Mouse (Mus musculus): ENCODE results near the gene Fam241b. TPM values are rescaled to one million over a fixed set of nuclear protein-coding genes. Genes with fewer than 3 reads are reported as not detected.

Gene Fam241b
- polyA plus RNA-seq, 1 experiment from 2014 or later = 16.2 TPM

DNA sequence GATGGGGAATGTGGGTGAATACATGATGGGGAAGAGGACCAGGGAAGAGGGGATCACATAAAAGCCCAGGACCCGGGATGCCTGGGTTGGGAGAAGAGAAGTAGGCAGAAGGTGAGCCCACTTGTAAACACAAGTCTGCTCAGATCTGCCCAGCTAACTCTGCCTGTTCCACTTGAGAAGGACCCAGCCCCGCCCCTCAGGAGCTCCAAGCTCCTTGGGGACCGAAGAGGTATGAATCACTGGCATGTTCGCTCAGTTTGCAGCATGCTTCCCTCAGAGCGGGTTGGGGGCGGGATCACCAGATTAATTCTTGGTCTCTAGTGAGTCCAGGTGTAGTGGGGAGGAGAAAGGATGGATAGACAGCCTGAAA, 32.5 kb downstream of the Fam241b start:
- H3K36me3 ChIP-seq (ENCODE audit: control insufficient read depth, insufficient read depth, low read length) = no peaks in the 10 kb centered on the region
- peak; percentile 47; the same call in 1 of the 2 replicates for ATAC-seq (ENCODE audit: low read depth)
- no peak overlapping the region for H3K27ac ChIP-seq (ENCODE audit: low read length)
- peak overlapping the region; percentile 76; the same call in 1 of the 2 replicates for H3K9ac ChIP-seq (ENCODE audit: low read length)
- peak overlapping the region; percentile 92 for H3K4me2 ChIP-seq (ENCODE audit: low read depth, low read length)
- H3K27me3 ChIP-seq (ENCODE audit: control insufficient read depth, insufficient read depth, low read depth, low read length) = peaks cover 15% of the 10 kb centered on the region
- peak overlapping the region; percentile 63 for H3K4me3 ChIP-seq (ENCODE audit: low read length)
- H3K9me3 ChIP-seq (ENCODE audit: control insufficient read depth, low read length) = no peaks in the 10 kb centered on the region
- no peaks in the 10 kb centered on the region for H3K4me1 ChIP-seq (replicated peaks; ENCODE audit: control insufficient read depth, insufficient read depth, low read length)
- WGBS = 30% methylated on average over 6 of the region's 6 CpGs

DNA sequence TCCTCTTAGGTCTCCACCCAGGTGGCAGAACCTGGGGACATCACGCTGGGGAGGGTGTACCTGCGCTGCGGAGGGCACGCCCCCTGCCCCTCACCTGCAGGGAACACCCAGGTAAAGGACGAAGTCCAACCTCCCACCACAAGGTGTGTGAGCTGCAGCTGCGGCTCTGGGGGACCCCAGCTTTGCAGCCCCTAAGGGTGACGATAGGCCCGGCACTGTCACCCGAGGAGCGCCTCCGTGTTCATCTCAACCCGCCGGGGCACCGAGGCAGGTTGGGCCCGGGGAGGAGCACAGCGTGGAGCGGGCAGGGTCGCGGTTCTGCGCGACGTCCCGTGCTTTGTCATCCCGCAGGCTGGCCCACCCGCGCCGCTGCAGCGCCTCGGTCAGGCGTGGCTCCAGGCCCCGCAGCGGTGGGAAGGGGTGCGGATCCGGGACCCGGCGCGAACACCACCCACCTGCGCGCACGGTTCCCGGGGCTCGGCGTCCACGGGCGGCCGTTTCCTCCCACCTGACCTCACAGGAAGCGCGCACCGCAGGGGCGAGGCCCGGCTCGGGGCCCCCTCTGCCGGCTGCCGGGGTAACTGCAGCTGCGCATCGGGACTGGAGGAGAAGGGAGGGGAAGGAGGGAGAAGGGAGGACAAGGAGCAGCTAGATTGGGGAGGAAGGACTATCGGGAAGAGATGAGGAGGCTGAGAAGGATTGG, 33.1 kb downstream of the Fam241b start:
- peak; percentile 87 for ATAC-seq (ENCODE audit: low read depth)
- Histone ChIP-seq H3K4me2 (ENCODE audit: low read depth, low read length) (peak overlapping the region; percentile 92), H3K27ac (ENCODE audit: low read length) (no peak overlapping the region), H3K9me3 (ENCODE audit: control insufficient read depth, low read length) (no peaks in the 10 kb centered on the region), H3K9ac (ENCODE audit: low read length) (peak overlapping the region; percentile 76), H3K4me3 (ENCODE audit: low read length) (peak overlapping the region; percentile 63), H3K4me1 (replicated peaks; ENCODE audit: control insufficient read depth, insufficient read depth, low read length) (no peaks in the 10 kb centered on the region), H3K27me3 (ENCODE audit: control insufficient read depth, insufficient read depth, low read depth, low read length) (peaks cover 15% of the 10 kb centered on the region), H3K36me3 (ENCODE audit: control insufficient read depth, insufficient read depth, low read length) (no peaks in the 10 kb centered on the region)
- WGBS = 1% methylated on average over 57 of the region's 57 CpGs

DNA sequence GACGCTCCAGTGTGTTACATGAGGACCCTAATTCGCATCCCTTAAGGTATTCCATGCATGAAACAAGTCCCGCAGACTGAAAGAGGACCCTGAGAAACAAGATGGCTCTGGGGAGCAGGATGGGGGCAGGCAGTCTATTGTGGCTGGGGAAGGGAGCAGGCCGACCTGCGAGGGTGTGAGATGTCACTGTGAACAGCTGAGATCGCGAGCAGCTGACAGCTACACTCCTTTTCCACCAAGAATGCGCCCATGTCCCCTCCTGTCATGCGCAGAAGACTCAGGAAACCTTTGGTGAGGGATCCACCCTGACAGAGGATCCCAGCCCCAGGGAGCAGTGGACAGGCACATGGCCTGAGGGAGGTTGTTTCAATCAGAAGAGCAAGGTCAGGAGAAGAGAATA, 36.7 kb downstream of the Fam241b start:
- no peak for ATAC-seq (ENCODE audit: low read depth)
- WGBS = 58% methylated on average over 9 of the region's 9 CpGs
- Histone ChIP-seq H3K4me2 (ENCODE audit: low read depth, low read length) (no peak overlapping the region), H3K4me1 (replicated peaks; ENCODE audit: control insufficient read depth, insufficient read depth, low read length) (no peaks in the 10 kb centered on the region), H3K4me3 (ENCODE audit: low read length) (no peak overlapping the region), H3K9me3 (ENCODE audit: control insufficient read depth, low read length) (no peaks in the 10 kb centered on the region), H3K36me3 (ENCODE audit: control insufficient read depth, insufficient read depth, low read length) (no peaks in the 10 kb centered on the region), H3K9ac (ENCODE audit: low read length) (no peak overlapping the region), H3K27ac (ENCODE audit: low read length) (no peak overlapping the region), H3K27me3 (ENCODE audit: control insufficient read depth, insufficient read depth, low read depth, low read length) (peaks cover 20% of the 10 kb centered on the region)

DNA sequence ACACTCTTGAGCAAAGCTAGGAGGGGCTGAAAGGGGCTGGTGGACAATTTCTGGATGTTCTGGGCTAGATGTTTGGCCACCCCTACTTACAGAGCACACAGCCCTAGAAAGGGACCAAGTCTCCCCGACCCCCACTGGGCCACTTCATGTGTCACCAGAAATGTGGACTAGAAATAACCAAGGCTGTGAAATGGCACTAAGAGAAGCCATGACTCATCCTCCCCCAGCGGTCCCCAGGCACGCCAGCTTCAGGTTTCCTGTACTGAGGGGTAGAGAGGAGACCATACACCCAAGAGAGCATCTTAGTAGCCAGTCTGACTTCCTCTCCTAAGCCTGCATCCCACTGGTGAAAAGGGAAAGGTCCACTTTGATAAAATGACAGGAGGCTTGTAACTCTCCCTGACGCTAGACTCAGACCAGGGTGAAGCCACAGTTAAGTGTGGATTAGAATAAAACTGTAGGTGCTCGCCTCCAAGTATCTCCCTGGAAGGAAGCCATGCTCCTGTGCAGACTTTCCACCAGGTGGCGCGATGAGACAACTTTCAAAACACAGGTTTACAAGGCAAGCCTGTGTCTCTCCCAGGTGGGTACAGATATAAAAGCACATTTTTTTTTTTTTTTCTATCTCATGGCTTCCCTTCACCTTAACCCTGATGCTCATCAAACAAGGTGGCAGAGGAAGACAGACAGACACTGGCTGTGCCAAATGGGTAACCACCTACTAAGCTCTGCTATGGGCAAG, 38.7 kb downstream of the Fam241b start:
- Histone ChIP-seq H3K9ac (ENCODE audit: low read length) (no peak overlapping the region), H3K36me3 (ENCODE audit: control insufficient read depth, insufficient read depth, low read length) (no peaks in the 10 kb centered on the region), H3K4me2 (ENCODE audit: low read depth, low read length) (no peak overlapping the region), H3K27me3 (ENCODE audit: control insufficient read depth, insufficient read depth, low read depth, low read length) (peaks cover 8% of the 10 kb centered on the region), H3K4me1 (replicated peaks; ENCODE audit: control insufficient read depth, insufficient read depth, low read length) (no peaks in the 10 kb centered on the region), H3K4me3 (ENCODE audit: low read length) (no peak overlapping the region), H3K9me3 (ENCODE audit: control insufficient read depth, low read length) (no peaks in the 10 kb centered on the region), H3K27ac (ENCODE audit: low read length) (no peak overlapping the region)
- WGBS = 23% methylated on average over 7 of the region's 7 CpGs
- ATAC-seq (ENCODE audit: low read depth) = no peak

DNA sequence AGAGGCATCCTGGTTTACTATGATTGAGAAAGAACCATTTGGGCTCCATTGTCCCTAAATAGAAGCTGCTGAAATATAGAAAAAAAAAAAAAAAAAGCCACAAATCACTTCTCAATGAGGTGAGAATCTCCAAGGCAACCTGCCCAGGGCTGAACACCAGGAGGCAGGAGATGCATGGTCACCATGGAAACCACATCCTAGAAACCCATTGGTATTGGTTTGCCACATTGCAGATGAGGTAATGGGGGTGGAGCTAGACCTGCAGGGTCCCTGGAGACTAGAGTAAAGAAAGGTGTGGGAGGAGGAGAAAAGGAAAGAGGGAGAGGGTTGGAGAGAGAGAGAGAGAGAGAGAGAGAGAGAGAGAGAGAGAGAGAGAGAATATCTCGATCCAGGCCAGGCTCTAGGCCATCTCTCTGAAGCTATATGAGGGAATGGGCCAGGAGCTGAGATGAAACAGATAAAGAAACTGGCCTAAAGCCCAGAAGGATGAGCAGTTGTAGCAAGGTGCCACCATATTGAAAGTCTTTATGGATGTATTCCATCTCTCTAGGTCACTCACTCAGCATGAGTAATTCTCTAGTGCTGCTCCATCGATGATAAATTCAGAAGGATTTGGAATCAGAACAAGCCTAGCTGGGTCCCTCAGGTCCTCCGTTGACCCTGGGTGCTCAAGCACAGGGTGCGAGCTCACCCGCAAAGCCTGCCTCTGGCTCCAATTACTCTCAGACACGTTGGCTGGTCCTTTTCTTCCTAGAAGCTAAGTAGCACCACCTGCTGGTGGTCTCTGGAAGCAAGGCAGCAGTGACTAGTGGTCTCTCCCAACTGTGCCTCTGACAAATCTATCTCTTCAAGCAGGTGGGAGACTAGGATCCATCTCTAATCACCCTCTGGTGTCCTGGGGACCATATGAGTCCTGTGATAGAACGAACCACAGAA, 41.9 kb downstream of the Fam241b start:
- no peak overlapping the region for H3K4me2 ChIP-seq (ENCODE audit: low read depth, low read length)
- ATAC-seq (ENCODE audit: low read depth) = peak; percentile 60
- H3K4me3 ChIP-seq (ENCODE audit: low read length) = no peak overlapping the region
- no peaks in the 10 kb centered on the region for H3K4me1 ChIP-seq (replicated peaks; ENCODE audit: control insufficient read depth, insufficient read depth, low read length)
- 10% methylated on average over 7 of the region's 7 CpGs for WGBS
- H3K27me3 ChIP-seq (ENCODE audit: control insufficient read depth, insufficient read depth, low read depth, low read length) = peaks cover 5% of the 10 kb centered on the region; the same call in 1 of the 2 replicates
- no peak overlapping the region for H3K27ac ChIP-seq (ENCODE audit: low read length)
- no peaks in the 10 kb centered on the region for H3K36me3 ChIP-seq (ENCODE audit: control insufficient read depth, insufficient read depth, low read length)
- no peaks in the 10 kb centered on the region for H3K9me3 ChIP-seq (ENCODE audit: control insufficient read depth, low read length)
- H3K9ac ChIP-seq (ENCODE audit: low read length) = no peak overlapping the region

DNA sequence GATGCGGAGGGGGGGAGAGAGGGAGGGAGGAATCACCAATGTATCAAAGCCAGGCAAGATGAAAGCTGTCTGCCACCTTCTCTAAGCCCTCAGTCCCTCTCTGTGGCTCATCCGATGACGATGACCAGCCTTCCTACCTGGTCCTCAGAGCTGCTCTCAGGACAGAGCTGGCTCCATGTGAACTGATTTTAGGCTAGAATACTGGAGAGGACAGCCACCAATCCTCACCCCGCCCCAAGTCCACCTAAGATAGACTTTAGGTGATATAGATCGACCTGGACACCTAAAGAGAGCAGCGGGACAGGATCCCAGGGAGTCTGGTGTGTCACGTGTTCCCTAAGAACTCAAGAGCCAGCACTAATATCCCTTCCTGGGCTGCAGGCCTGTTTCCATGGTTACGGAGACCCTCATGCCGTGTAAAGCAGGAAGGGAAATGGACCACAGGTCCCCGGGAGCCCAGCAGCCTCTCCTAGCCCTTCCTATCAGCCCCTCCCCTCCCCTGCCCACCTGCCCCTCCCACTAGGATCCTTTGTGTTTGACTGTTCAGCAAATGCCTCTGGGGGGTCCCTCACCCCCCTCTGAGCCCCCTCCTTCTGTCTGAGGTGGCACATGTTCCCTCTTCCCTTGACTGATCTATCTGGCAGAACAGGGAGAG, 43.8 kb downstream of the Fam241b start:
- ATAC-seq (ENCODE audit: low read depth) = no peak
- Histone ChIP-seq H3K9ac (ENCODE audit: low read length) (no peak overlapping the region), H3K4me2 (ENCODE audit: low read depth, low read length) (no peak overlapping the region), H3K27ac (ENCODE audit: low read length) (no peak overlapping the region), H3K4me1 (replicated peaks; ENCODE audit: control insufficient read depth, insufficient read depth, low read length) (no peaks in the 10 kb centered on the region), H3K9me3 (ENCODE audit: control insufficient read depth, low read length) (no peaks in the 10 kb centered on the region), H3K27me3 (ENCODE audit: control insufficient read depth, insufficient read depth, low read depth, low read length) (peaks cover 5% of the 10 kb centered on the region; the same call in 1 of the 2 replicates), H3K4me3 (ENCODE audit: low read length) (no peak overlapping the region), H3K36me3 (ENCODE audit: control insufficient read depth, insufficient read depth, low read length) (no peaks in the 10 kb centered on the region)
- WGBS = 53% methylated on average over 10 of the region's 10 CpGs

DNA sequence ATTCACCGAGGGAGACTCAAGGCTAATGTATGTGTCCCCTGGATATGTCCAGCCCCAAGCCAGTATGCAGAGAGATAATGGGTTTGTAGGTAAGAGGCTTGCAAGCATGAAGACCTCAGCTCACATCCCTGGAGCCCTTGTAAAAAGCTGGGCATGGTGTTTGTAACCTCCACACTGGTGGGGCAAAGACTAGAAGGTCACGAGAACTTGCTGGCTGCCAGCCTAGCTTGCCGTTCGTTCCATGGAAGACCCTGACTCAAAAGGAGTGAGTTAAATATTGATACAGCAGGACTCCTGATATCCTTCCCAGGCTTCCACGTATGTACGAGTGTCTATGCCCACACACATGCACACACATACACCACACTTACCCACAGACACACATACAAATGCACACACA, 49.3 kb downstream of the Fam241b start:
- ATAC-seq (ENCODE audit: low read depth) = no peak
- Histone ChIP-seq H3K9ac (ENCODE audit: low read length) (no peak overlapping the region), H3K4me3 (ENCODE audit: low read length) (no peak overlapping the region), H3K27me3 (ENCODE audit: control insufficient read depth, insufficient read depth, low read depth, low read length) (no peaks in the 10 kb centered on the region), H3K9me3 (ENCODE audit: control insufficient read depth, low read length) (no peaks in the 10 kb centered on the region), H3K4me2 (ENCODE audit: low read depth, low read length) (no peak overlapping the region), H3K4me1 (replicated peaks; ENCODE audit: control insufficient read depth, insufficient read depth, low read length) (no peaks in the 10 kb centered on the region), H3K27ac (ENCODE audit: low read length) (no peak overlapping the region), H3K36me3 (ENCODE audit: control insufficient read depth, insufficient read depth, low read length) (no peaks in the 10 kb centered on the region)
- 68% methylated on average over 6 of the region's 6 CpGs for WGBS

DNA sequence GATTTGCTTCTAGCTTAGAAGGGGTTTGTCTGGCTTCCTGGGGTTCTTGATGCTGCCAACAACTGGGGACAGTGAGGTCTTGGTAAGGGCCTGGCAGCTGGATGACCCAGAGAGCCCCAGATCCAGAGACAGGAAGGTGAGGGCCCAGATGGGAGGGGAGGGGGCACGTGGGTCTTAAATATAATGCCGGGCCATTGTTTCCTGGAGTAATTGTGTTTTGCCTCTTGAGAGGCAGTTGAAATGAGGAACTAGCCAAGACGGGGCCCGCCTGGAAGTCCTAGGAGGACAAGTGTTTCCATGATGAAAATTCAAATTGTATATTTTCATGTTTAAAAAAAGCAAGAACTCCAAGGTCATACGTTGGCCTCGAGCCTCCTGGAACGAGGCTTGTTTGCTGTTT, 49.8 kb downstream of the Fam241b start:
- Histone ChIP-seq H3K9ac (ENCODE audit: low read length) (no peak overlapping the region), H3K27ac (ENCODE audit: low read length) (no peak overlapping the region), H3K4me3 (ENCODE audit: low read length) (no peak overlapping the region), H3K27me3 (ENCODE audit: control insufficient read depth, insufficient read depth, low read depth, low read length) (no peaks in the 10 kb centered on the region), H3K9me3 (ENCODE audit: control insufficient read depth, low read length) (no peaks in the 10 kb centered on the region), H3K36me3 (ENCODE audit: control insufficient read depth, insufficient read depth, low read length) (no peaks in the 10 kb centered on the region), H3K4me1 (replicated peaks; ENCODE audit: control insufficient read depth, insufficient read depth, low read length) (no peaks in the 10 kb centered on the region), H3K4me2 (ENCODE audit: low read depth, low read length) (no peak overlapping the region)
- WGBS = 48% methylated on average over 7 of the region's 7 CpGs
- ATAC-seq (ENCODE audit: low read depth) = no peak

Measured in lung, embryonic 16.5 days (tissue).